Mouse (Mus musculus) gastrocnemius, adult 8-10 months (tissue): Measurements from ENCODE around the gene Rnf135. TPM values are rescaled to one million over a fixed set of nuclear protein-coding genes. Genes with fewer than 3 reads are reported as not detected.
"Not testable (repeated sequence)": the region's sequence is repeated elsewhere in the genome, so short reads cannot be mapped to it uniquely, and the experiment has no call there.

Experiments used
- DNase-seq, 2 experiments: peaks; one replicate each; pipeline ENCODE4 v3.0.0; 2022; ENCODE audit warnings: low spot score in 2 of 2
- total RNA-seq, 4 experiments: library from RNA; stranded (reverse); gene quantifications; 2 replicates each; pipeline ENCODE4 v1.2.4; 2022

The Rnf135 gene
- total RNA-seq, 4 experiments from 2014 or later, result 1.6 to 2.8 (median 2.4) TPM

DNA sequence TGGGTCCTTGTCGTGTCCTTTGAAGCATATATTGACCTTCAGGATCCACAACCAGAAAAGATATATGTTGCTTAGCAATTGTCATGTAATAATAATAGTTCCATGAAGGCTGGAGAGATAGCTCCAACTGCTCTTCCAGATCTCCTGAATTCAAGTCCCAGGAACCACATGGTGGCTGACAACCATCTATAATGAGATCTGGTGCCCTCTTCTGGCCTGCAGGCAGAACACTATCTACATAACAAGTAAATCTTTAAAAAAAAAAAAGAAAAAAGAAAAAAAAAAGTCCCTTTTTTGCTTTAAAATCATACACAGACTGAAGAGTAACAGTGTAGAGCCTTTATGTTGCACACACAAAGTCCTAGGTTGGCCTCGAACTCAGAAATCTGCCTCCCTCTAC is 16.1 kb downstream of the Rnf135 start:
- DNase-seq, result no peak

DNA sequence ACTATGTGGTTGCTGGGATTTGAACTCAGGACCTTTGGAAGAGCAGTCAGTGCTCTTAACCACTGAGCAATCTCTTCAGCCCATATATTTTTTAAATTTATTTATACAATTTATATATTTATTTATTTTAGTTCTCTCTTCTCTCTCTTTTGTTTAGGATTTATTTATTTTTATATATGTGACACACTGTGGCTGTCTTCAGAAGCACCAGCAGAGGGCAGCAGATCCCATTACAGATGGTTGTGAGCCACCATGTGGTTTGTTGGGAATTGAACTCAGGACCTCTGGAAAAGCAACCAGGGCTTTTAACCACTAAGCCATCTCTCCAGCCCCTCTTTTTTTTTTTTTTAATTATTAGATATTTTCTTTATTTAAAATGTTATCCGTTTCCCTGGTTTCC is 16.7 kb downstream of the Rnf135 start:
- DNase-seq, result no peak

DNA sequence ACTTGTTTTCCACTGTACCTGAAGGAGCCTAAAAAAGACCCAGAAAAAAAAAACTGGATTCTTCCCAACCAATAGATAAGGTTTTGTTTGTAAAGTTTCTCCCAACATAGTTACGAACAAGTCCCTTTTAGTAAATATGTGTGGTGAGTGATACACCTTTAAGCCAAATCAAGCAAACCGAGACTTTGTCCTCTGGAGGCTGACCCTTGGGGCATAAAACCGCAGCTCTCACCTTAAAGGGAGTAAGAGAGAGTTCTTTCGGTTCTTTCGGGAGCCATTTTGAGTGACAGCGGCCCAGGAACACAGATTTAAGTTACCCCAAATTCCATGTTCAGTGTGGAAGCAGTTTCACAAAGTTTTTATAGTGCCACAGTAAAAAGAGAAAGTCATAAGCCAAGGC is 18.6 kb downstream of the Rnf135 start:
- no peak for DNase-seq

DNA sequence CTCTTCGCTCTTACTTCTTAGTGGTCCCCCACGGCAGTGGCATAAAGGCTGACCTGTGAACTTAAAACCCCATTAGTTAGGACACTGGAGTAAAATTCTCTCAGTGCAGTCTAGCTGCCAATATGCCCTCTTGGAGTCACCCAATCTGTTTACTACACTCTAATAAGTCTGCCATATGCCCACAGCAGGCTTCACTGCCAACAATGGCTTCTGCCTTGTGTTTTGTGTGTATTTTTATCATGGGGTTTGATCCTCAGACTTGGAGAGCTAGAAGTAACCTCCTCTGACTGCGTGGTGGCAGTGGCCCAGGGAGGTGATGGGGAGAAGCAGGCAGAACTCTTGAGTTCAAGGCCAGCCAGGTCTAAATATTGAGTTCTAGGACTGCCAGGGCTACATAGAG is 20.4 kb downstream of the Rnf135 start:
- no peak for DNase-seq

DNA sequence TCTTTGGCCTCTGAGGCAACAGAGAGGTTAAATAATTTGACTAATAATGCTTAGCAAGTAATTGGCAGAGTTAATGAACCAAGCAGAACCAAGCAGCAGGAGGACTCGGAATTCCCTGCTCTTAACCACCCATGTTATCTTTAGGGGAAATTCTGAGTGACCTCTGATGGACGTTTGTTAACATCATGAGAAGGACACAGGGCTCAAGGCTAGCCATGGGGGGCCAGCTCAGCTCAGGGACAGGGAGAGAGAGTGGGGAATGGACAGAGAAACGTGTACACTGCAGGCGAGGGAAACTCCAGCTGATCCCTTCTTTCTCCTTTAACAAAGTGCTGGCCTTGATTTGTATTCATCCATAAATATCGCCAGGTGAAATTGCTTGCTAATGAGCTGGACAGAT is 21.3 kb downstream of the Rnf135 start:
- no peak for DNase-seq

DNA sequence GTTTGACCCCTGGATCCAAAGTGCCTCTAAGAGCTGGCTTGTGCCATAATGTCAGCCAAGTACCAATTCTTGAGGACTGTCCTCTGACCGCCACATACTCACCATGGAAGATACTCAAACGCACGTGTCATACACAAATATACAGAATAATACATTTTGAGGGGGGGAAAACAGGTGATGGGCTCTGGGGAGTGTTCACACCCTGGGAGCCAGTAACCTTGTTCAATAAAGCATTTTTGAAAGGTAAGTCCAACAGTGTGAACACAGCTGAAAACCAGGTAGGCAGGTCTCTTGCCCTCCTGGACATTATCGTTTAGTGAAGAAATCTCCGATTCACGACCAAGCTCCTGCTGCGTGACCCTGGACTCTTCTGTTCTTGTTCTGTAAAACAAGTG is 24.8 kb downstream of the Rnf135 start:
- no peak for DNase-seq

DNA sequence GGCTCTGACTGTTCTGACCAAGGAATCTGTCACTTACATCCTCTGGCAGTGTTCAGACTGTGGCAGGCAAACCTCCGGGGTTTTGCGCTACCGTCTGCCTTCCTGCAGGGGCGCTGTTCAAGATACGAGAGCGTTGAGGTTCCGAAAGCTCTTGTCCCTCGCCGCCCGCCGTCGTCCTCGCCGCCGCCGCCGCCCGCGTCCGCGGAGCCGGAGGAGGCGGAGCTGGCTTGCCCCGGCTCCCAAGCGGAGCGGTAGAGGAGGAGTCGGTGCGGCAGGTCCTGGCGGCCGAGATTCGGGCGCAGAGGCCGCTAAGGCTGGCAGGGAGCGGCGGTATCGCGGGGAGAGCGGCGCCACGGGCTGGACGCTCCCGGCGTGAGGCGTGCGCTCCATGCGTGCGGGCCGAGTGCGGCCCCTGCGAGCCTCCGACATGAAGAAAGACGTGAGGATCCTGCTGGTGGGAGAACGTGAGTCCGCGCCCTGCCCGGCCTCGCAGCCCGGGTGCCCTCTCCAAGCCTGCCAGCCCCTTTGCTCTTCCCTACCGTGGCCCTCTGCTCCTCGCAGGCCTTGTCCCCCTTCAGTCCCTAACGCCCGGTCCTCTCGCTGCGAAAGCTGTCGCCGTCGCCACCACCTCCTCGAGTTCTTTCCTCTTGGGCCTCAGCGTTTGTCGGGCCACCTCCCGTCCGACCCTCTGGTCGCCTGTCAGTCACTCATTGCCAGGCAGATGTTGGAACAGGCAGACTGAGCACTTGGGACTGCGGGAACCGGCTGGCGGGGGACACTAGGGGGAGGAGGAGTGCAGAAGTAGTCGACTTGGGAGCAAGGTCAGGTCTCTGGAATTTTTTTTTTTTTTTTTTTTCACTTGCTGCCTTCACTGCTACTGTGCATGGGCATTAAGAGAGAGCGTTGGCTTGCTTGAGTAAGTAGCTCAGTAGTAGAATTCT is 25.5 kb downstream of the Rnf135 start, which contains the start of gene Rhot1:
Gene Rhot1 (plus strand): TSS at position 160 of the 941 bp plus-strand sequence.
- DNase-seq, result peak; percentile 91 to 92

DNA sequence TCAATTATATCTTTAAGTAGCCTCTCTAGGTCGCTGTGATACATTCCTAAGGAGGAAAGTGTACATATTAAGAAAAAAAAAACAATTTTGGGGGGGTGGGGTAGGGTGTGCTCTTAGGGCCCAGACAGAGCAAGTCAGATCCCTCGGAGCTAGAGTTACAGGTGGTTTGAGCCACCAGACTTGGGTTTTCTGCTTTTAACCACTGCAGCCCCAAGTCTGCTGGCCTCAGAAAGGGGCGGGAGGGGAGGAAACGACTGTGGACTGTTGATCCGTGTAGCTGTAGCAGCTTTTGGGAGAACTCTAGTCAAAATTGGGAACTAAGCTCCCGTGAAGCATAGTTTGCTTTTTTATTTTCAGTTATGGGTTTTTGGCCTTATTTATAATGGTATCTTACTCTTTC is 26.7 kb downstream of the Rnf135 start:
- DNase-seq, result no peak

DNA sequence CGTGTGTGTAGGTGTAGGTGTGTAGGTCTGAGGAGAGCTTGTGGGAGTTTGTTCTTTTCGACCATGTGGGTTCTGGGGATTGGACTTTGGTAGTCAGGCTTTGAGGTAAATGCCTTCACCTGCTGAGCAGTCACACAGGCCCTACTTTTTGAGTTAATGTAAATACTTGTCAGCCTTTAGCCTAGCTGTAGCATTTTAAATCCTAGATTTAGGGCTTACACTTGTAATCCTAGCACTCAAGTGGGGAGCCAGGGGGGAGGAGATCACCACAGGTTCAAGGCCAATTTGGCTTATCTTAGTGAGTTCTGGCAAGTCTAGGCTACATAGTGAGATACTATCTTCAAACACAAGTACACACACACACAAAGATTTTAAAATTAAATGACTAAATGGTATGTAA is 28.6 kb downstream of the Rnf135 start:
- DNase-seq, result no peak

DNA sequence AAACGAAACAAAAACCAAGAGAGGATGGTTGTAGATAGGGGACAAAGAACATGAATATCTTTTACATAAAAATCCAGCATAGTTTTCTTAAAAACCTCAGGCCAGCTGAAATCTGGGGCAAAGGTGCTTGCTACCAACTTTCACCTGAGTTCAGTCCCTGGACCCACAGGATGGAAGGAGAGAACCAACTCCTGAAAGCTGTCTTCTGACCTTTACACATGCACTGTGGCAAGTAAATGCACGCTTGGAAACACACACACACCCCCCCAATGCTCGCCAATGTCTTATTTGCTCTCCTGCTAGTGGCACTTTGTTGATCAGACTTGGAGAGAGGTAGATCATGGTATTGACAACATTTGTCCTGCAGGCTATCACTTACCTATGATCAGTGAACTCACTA is 31.6 kb downstream of the Rnf135 start:
- no peak for DNase-seq

DNA sequence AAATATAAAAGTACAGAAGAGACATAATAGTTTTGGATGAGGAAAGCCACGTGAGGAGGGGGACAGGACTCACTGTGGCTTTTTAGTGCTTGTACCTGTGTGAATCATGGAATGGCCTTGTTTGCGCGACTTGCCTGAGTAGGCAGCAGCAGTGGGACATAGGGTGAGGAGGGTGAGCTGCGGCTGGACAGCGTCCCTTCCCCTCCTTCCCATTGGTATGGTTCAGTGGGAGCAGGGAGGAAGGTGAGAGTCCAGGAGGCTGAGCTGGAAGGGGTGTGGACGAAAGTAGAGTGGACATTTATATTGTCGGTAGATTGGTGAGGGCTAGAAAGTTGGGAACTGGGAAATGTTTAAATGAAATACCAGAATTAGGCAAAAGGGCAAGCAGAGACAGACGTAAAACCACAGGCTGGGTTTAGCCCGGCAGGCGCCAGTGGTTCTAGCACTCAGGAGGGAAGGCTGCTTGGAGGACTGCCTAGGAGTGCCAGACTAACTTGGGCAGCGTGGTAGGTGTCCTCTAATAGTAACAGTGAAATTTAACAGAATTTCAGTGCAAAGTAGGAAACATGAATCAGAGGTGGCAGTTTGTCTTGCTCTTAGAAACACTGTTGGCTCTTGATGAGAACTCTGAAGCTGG is 35.1 kb downstream of the Rnf135 start:
- DNase-seq, result no peak

DNA sequence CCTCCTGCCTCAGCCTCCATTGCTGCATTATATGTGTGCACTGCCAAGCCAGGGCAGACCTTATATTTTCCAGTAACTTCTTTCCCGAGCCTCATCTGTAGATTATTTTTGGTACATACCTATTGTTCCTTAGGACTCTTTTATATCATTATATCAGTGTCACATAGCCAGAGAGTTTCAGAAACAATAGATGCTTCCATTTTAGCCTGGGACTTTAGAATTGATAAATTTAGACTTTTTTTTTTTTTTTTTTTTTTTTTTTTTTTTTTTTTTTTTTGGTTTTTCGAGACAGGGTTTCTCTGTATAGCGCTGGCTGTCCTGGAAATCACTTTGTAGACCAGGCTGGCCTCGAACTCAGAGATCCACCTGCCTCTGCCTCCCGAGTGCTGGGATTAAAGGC is 46.4 kb downstream of the Rnf135 start:
- DNase-seq, result not testable (repeated sequence)

DNA sequence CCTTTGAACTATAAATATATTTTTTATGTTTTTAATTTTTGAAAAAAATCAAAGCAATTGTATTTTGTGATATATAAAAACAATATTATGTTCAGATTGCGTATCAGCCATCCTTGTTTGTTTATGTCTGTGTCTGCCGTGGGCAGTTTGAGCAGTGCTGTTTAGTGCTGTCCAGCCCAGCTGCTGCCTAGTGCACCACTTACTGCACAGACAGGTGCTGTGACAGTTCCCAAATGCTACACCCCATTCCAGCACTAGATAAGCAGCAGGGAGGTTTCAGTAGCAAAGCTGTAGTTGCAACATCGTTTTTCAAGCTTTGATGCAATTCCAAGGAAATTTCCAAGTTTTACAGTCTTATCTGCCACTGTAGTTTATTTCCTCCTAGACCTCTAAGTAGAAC is 53.6 kb downstream of the Rnf135 start:
- no peak for DNase-seq

DNA sequence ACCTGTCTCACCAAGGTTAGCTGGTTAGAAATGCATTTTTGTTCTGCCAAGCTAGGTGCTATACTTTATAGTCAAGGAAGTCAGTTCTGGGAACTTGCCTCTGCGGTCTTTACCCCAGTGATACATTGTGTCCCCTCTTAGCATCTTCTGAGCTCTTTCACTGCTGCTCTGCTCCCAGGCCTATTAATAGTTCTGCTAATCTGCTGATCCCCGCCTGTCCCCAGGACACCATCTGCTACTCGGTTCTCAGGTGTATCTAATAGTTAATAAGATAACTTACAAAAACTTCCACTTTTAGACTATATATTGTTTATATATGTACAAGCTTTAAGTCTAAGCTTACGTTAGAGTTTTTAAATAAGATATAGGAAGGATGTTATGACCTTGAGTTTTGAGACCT is 54.7 kb downstream of the Rnf135 start:
- no peak for DNase-seq

DNA sequence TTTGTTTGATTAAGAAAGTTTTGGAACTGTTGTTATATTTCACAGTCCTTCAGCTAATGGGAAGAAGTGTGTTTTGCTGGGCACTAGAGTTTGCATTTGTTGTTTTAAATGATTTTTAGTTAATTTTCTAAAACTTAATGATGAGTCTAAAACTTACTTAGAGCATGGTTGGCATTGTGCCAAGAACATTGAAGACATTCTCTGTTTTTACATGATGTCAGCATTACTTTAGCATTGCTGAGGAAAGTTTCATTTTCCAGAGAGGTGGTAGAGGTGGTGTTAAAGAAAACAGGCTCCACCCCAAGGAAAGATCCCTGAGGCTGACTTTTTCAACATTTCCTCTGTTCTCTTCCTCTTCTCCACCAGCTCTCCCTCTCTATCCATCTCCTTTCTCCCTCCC is 63.4 kb downstream of the Rnf135 start:
- DNase-seq, result no peak

DNA sequence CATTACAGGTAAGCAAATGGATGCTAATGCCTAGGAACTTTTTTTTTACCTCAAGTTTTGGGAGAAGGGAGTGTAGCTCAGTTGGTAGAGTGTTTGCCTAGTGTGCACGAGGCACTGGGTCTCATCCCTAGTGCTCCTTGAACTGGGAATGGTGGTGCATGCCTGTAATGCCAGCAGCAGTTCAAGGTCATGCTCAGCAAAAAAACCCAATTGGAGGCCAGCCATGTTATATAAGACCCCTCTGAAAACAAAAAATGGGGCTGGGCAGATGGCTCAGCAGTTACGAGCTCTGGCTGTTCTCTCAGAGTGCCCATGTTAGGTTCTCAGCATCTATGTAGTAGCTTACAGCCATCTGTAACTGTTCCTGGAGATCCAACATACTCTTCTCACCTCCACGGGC is 64.9 kb downstream of the Rnf135 start:
- DNase-seq, result no peak

Other genes with a start within 250 kb of the Rnf135 start
- 10 to 100 TPM; 28.0 to 36.7 (median 29.4) TPM for gene Utp6, start 221.5 kb upstream of the Rnf135 start, total RNA-seq
- 10 to 100 TPM; 19.2 to 24.1 (median 21.6) TPM for gene Suz12, start 190.7 kb upstream of the Rnf135 start, total RNA-seq
- 1 to 10 TPM; 3.7 to 4.2 (median 4.1) TPM for gene Crlf3, start 102.9 kb upstream of the Rnf135 start, total RNA-seq
- under 1 TPM; 0.51 to 0.73 (median 0.71) TPM for gene Atad5, start 94.5 kb upstream of the Rnf135 start, total RNA-seq
- gene Tefm, start 41.7 kb upstream of the Rnf135 start, total RNA-seq, result 10 to 100 TPM; 19.0 to 22.1 (median 20.5) TPM
- gene Adap2, start 29.7 kb upstream of the Rnf135 start, total RNA-seq, result 1 to 10 TPM; 1.2 to 3.9 (median 2.6) TPM
- 10 to 100 TPM; 39.0 to 41.8 (median 40.8) TPM for gene Rhot1, start 25.2 kb downstream of the Rnf135 start, total RNA-seq
- 1 to 10 TPM; 2.8 to 8.4 (median 4.6) TPM for gene Rhbdl3, start 117.1 kb downstream of the Rnf135 start, total RNA-seq
- gene 5730455P16Rik, start 194.2 kb downstream of the Rnf135 start, total RNA-seq, result 10 to 100 TPM; 37.6 to 46.1 (median 42.1) TPM
- 10 to 100 TPM; 44.1 to 54.0 (median 49.2) TPM for gene Zfp207, start 199.4 kb downstream of the Rnf135 start, total RNA-seq
- gene Psmd11, start 244.8 kb downstream of the Rnf135 start, total RNA-seq, result 100 to 1,000 TPM; 141 to 162 (median 148) TPM